17 mouse cellular contexts compared by ENCODE assay signal in genomic region chr5:121093281-121093680, GRCm38 (mm10).
"Had no signal": no experiment of that assay in that cellular context is flagged by ENCODE, and none has a peak within 500 bp of the region (broad histone marks: within the 10 kb centered on the region; RNA-seq: fewer than 3 reads in every experiment).

No protein-coding gene starts in this region.

- H3K4me3 ChIP-seq: midbrain, embryonic 12.5 days; midbrain, embryonic 15.5 days; myocyte; neural tube, embryonic 13.5 days; neural tube, embryonic 15.5 days had no signal

- DNase-seq: lung, adult 18-20 months; lung, embryonic 14.5 days; lung, postnatal 10 days; lung, postnatal 4 days; retina, postnatal 1 day; right cerebral cortex, adult 18-20 months; right cerebral cortex, postnatal 25 days; right cerebral cortex, postnatal 4 days; spleen, adult 18-20 months; thymus, adult 18-20 months; thymus, postnatal 14 days; thymus, postnatal 36 days had no signal

- H3K36me3 ChIP-seq: midbrain, embryonic 12.5 days; midbrain, embryonic 15.5 days; neural tube, embryonic 13.5 days; neural tube, embryonic 15.5 days had no signal

- H3K9ac ChIP-seq: lung, embryonic 14.5 days; midbrain, embryonic 12.5 days; midbrain, embryonic 15.5 days; neural tube, embryonic 13.5 days; neural tube, embryonic 15.5 days had no signal

- H3K9me3 ChIP-seq: midbrain, embryonic 15.5 days; neural tube, embryonic 13.5 days; neural tube, embryonic 15.5 days had no signal

- H3K4me2 ChIP-seq: lung, embryonic 14.5 days; midbrain, embryonic 12.5 days; midbrain, embryonic 15.5 days; neural tube, embryonic 13.5 days; neural tube, embryonic 15.5 days had no signal

- H3K27ac ChIP-seq: midbrain, embryonic 12.5 days; midbrain, embryonic 15.5 days; neural tube, embryonic 13.5 days; neural tube, embryonic 15.5 days had no signal

- H3K27me3 ChIP-seq: midbrain, embryonic 12.5 days; midbrain, embryonic 15.5 days; neural tube, embryonic 13.5 days; neural tube, embryonic 15.5 days had no signal

- ATAC-seq: midbrain, embryonic 15.5 days had no signal
